Mouse (Mus musculus): ENCODE results near the gene Ndufb3. TPM values are rescaled to one million over a fixed set of nuclear protein-coding genes. Genes with fewer than 3 reads are reported as not detected.
"Not testable (repeated sequence)": the region's sequence is repeated elsewhere in the genome, so short reads cannot be mapped to it uniquely, and the experiment has no call there.

The Ndufb3 gene
- total RNA-seq (2021) = 100 to 1,000 TPM; 239 to 247 TPM
- long read RNA-seq, experiment 1, transcript Ndufb3-201 (3 exons, 763 nt) = major isoform, 148 of 366 reads
- long read RNA-seq, experiment 1, partial matches to known transcripts = 215 of 366 reads
- long read RNA-seq, experiment 1, other reads (novel, unspliced or antisense) = 3 of 366 reads
- long read RNA-seq, experiment 2, transcript Ndufb3-201 (3 exons, 763 nt) = major isoform, 155 of 502 reads
- long read RNA-seq, experiment 2, partial matches to known transcripts = 347 of 502 reads
- long read RNA-seq, experiment 2, other reads (novel, unspliced or antisense) = 0 of 502 reads

DNA sequence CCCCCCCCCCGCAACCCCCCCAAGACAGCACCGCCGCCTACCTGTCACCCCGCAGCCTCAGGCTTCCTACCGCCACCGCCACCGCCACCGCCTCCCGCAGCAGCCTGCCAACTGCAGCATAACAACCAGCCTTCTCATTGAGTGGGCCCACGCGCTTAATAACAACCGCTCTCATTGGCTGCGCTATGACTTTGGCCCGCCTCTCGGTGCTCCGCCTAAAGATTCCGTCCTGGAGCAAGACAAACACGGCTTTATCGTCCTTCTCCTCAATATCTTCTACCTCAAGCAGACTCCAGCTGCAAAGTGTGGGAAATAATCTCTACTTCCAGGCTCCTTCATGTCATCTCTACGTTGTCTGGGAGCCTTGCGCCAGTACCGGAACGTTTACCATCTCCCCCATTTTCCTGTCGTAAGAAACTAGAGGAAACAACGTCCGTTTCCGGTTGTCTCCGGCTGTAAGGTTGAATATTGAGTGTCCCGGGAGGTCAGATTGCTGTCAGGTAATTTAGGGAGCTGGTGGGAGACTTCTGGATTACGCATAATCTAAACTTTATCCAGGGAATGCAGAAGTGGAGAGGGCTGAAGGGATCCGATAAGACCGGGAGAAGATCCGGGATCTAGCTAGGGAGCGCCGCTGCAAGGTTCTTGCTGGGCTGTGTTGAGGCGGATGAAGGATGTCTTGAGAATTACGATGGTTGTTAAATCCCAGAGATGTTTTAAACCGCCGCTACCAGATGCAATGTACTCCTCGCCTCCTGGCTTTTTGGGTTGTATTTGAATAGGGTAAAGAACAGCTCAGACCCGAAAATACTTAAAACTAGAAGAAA, at the start of gene Ndufb3, which contains the start of gene Fam126b:
Ndufb3 (plus strand) TSS at position 214 of the 827 bp plus-strand sequence.
Fam126b (minus strand) TSS at position 153 of the 827 bp plus-strand sequence.
- intact Hi-C loops (cut with DNase I) = no loop called here

DNA sequence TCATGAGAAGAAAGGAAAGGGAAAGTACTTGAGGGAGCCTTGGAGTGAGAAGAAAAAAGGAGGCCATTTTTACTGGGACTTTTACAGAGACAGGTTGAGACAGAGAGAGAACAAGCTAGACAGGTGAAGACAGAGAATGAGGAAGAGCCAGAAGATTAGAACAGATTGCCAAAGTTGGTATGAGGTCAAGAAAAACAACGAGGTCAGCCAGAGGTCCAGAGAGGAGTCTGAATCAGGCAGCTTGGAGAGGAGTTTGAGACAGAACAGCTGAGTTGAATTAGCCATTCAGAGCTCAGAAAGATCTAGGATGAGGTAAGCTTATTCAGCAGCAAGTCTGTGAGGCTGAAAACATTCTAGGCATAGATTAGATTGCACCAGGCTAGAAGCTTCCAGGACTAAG, 44.8 kb upstream of the Ndufb3 start:
- no peak for DNase-seq
- intact Hi-C loops (cut with DNase I) = no loop called here

More for the DNA sequence above, at the start of gene Ndufb3, which contains the start of gene Fam126b:
- DNase-seq = peak; percentile 87 to 91

DNA sequence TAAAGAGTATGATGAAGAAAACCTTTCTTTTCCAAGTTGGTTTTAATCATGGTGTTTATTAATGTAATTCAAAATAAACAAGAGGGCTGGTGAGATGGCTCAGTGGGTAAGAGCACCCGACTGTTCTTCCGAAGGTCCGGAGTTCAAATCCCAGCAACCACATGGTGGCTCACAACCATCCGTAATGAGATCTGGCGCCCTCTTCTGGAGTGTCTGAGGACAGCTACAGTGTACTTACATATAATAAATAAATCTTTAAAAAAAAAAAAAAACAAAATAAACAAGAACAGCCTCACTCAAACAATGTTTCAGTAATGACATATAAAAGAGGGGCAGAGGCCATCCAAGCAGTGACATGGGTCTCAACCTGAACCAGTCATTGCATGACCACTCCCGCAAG, 25.8 kb upstream of the Ndufb3 start:
- DNase-seq; intact Hi-C loops (cut with DNase I): not testable (repeated sequence)

DNA sequence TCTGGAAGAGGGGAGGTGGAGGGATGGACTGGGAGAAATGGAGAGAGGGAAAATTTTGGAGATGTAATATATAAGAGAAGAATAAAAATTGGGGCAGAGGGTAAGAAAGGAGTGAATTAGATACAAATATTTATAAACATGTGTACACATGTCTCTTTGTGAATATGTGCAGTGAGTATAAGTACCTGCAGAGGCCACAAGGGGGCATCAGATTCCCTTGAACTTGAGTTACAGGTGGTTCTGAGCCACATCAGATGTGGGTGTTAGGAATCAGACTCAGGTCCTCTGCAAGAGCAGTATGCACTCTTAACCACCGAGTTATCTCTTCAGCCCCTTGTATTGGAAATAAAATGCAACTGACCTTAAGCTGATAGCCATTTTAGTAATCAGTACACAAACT, 23.7 kb upstream of the Ndufb3 start:
- intact Hi-C loops (cut with DNase I) = no loop called here
- DNase-seq = peak; percentile 33 to 61

DNA sequence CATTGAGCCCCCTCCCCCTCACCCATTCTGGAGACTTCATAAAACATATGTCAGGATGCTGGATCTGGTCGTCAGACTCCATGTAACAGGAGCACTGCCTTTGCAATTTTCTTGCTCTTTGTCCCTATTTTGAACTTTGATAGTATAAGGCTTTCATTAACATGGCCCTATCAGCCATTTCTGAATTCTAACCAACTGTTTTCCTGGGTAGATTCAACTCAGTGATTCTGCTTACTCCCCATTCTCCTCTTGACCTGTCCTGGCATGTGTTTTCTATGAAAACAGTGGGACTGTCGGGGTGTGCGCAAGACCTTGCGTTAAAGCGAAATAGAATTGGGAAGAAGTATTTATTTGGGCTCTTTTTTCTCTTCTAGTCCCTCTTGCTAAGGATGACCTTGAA, 21.2 kb upstream of the Ndufb3 start:
- no peak for DNase-seq
- intact Hi-C loops (cut with DNase I) = loop anchor here (2.0 kb wide), 1 partner anchor 112 kb away; no protein-coding TSS in a partner anchor

DNA sequence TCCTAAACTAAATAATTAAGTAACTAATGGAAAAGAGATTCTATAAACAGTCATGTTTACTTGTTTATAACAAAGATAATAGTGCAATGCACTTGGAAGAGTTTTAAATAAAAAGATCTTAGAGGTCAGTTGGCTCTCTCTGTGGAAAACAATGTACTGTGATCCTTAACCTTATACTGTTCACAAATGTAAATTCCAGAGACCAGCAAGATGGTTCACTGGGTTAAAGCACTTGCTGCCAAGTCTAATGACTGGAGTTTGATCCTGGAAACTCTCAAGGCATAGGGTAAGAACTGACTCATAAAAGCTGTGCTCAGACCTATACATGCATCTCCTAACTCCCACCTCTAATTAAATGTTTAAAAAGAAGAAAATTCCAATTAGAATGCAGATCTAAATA, 19.6 kb upstream of the Ndufb3 start:
- intact Hi-C loops (cut with DNase I) = no loop called here
- DNase-seq = no peak

DNA sequence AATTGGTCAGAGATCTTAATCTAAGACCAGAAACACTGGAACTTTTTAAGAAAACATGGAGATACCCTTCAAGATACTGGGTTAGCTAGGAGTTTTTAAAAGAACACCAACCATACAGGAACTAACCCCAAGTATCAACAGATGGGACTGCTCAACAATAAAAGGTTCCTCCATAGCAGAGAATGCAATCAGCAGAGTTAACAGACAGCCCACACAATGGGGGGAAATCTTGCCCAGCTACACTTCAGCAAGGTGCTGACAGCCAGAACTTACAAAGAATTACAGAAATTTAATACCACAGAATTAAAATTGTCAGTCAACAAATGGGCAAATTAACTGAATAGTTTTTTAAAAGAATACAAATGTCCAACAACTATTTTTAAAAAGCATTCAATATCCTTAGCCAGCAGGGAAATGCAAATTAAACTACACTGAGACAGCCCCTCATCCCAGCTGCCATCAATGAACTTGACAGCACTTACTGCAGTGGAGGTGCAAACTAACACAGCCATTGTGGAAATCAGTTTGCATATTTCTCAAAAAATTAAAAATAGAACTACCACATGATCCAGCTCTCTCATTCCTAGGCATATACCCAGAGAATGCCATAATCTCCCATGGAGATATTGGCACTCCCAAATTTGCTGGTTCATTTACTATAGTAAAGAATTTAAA, 17.6 kb upstream of the Ndufb3 start:
- intact Hi-C loops (cut with DNase I) = no loop called here
- no peak for DNase-seq

DNA sequence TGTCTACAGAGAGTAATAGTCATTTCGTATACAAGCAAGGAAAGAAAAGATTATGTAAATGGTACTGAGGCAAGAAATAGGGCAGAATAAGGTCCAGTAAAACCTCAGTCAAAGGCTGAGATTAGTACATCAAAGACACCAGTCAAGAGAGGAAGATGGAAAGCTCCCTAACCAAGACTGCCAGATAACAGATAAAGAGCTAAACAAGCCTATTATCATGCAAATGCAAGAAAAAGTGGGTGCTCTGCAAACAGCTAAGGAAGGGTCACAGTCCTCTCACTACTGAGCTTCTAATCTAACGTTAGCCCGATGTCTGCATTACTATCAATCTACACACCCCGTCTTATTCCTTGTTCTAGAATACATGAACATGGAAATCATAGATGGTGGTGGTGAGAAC, 15.7 kb upstream of the Ndufb3 start:
- DNase-seq = no peak
- intact Hi-C loops (cut with DNase I) = no loop called here

DNA sequence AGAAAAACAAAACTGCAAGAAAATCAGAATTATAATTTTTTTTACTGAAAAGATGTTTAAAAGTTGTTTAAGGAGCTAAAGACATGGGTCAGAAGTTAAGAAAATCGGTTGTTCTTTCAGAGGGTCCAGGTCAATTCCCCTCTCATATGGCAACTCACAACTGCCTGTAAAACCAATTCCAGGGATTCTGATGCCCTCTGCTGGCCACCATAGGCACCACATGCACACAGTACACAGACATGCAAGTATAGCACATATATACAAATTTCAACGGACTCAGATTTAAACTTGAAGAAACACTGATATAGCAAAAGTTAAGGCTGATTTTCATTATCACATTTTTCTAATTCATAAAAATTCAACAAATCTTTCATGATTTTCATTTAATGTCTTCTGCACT, 7.0 kb upstream of the Ndufb3 start:
- intact Hi-C loops (cut with DNase I) = no loop called here
- peak; percentile 7 to 18 for DNase-seq

DNA sequence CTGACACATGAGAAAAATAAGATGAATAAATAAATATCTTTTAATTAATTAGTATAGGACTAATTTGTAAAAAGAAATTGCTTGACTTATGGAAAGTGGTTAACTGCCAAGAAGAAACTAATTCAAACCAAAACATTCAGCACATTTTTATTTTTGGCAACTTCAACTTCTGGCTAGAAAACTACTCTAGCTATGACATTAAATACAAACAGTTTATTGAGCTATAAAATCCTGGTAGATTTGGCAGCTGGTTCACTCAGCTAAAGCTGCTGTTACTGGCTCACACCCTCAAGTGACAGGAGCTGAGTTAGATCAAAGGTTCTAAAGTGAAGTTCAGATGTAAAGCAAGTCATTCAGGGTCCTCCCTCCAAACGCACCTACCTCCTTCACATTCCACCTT, 3.6 kb upstream of the Ndufb3 start:
- intact Hi-C loops (cut with DNase I) = no loop called here
- DNase-seq = no peak

DNA sequence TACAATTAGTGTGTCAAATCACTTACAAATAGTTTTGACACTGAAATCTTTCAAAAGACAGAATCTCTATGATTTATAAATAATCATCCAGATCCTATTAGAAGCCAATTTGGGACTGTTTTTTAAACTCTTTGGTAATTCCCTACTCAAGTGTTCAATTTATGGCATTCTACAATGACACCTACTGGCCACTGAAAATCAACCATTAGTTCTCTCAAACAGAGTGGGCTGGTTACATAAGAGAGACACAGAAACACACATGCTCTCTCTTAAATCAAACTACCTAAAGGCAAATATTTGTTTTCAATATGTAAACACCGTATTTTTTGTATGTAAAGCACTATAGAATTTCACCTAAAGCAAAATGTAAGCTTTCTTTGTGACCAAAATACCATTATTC, 1.9 kb upstream of the Ndufb3 start:
- DNase-seq = no peak
- intact Hi-C loops (cut with DNase I) = no loop called here

DNA sequence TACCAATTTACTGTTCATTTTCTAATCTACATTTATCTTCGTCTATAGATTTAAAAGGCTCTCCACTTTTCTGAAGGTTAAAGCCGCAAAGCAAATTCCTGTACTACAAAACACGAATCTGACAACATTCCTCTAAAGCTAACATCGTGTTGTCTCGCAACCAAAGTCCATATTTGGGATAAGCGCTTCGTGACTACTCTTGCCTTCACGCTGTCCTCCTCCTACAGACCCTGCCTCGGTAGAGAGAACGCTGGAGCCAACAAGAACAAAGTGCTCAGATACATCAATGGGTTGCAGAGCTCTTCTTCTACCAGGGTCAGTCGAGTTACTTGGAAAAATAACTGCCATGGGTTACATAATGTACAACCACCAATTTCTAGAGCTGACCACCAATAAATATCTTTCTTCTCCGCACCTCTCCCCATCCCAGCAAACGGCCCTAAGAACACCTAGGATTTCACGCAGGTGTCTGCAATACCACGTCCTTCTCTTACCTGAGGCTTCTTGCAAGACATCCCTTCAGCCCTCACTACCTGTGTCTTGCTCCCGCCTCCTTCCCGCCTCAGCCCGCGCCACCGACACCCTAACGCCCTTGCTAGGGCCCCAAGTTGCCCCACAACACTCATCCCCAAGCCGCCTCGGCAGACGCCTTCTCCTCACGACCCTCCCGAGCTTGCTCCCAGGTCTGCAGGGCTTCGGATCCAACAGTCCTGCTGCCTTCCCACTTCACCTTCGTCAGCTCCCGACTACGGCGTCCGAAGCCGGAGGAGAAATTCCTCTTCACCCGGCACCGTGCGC, 612 bp upstream of the Ndufb3 start:
- intact Hi-C loops (cut with DNase I) = no loop called here
- DNase-seq = no peak

DNA sequence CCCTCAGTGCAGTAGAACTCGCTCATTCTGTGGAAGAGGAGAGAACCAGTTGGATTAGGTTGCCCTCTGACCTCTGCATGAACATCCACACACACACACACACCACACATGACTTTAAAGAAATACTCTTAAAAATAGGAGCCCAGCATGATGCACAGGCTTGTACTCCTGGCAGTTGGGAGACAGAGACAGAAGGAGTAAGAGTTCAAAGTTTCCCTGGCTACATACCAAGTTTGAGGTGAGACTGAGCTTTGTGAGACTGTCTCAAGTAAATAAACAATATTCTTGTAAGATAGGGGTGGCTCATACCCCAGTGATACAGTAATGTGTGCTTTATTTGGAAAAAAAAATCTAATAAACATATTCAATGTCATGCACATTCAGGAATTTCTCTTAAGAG, 1.3 kb downstream of the Ndufb3 start:
- intact Hi-C loops (cut with DNase I) = no loop called here
- no peak for DNase-seq

DNA sequence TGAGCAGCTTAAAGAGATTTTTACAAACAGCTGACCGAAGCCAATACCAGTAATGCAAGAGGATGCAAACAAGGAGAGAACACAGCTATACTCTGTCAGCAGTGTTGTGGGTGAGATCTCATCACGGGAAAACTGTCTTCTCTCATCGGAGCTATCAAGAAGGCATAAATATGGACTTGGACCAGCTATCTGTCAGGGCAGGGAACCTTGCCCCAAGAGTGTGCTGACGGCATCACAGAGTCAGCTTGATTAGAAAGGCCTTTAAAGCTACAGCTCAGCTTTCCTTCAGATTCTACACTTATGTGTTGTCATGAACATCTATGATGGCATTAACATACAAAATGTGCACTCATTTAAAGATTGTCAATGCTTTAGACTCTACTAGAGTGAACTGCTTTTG, 16.5 kb downstream of the Ndufb3 start:
- DNase-seq = no peak
- intact Hi-C loops (cut with DNase I) = no loop called here

DNA sequence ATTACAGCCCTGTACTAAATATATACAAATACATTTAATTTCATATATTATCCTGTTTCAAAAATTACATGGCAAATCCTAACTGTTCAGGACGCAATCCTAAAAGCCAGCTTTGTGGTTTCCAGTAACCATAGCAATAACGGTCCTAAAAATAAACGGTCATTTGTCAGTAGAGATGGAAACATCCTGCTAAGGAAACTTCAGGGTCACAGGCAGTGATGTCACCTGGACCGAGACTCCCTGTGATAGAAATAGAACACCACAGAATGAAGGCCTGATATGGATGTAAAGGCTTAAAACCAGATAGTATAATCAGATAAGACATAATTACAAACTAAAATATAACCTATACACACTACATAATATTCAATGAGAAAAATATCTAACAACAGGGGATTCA, 17.6 kb downstream of the Ndufb3 start:
- intact Hi-C loops (cut with DNase I) = no loop called here
- DNase-seq = no peak

DNA sequence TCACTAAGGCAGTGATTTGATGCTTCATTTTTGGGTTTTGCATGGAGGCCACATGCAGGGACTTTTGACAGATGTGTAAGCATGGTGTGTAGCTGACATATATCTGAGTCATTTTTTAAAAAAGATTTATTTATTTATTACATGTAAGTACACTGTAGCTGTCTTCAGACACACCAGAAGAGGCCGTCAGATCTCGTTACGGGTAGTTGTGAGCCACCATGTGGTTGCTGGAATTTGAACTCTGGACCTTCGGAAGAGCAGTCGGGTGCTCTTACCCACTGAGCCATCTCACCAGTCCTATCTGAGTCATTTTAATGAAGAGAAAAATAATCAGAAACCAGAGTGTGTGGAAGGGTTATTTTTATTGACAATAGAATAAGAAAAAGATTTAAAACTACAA, 23.4 kb downstream of the Ndufb3 start:
- intact Hi-C loops (cut with DNase I) = not testable (repeated sequence)

DNA sequence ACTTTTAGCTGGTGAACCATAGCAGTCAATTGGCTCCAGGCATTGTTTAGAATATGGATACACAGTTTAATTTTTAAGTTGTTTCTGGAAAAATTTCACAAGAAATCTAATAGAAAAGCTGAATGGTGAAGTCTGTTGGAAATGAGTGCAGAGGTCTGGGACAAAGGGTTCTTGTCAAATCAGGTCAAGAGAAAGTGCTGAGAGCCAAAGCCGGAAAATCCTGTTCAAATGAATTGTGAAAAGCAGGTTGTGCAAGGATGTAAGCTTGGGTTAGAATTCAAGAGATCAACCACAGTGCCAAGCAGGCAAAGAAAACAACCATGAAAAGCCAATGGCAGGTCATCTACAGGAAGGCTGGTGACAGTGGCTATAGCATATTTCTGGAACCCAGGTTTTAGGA, 24.0 kb downstream of the Ndufb3 start:
- no peak for DNase-seq
- intact Hi-C loops (cut with DNase I) = no loop called here

More for the DNA sequence above, 23.4 kb downstream of the Ndufb3 start:
- DNase-seq = not testable (repeated sequence)

DNA sequence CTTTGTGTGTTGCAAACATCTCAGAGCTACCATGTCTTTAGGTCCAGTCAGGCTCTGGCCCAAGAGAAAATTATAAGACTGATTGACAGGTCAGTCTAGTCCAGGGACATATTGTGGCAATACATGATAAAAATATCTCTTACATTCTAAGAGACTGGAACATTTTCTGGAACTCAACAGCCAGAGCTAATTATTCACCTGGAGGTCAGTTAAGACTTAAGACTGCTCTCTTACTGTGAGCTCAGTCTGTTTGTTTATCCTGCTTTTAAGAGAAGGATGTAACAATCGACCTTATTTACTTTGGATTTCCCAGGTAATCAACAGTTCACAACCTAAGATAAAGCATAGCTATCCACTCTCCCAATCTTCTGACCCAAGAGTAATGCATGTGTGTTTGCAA, 24.4 kb downstream of the Ndufb3 start:
- DNase-seq = no peak
- intact Hi-C loops (cut with DNase I) = no loop called here

DNA sequence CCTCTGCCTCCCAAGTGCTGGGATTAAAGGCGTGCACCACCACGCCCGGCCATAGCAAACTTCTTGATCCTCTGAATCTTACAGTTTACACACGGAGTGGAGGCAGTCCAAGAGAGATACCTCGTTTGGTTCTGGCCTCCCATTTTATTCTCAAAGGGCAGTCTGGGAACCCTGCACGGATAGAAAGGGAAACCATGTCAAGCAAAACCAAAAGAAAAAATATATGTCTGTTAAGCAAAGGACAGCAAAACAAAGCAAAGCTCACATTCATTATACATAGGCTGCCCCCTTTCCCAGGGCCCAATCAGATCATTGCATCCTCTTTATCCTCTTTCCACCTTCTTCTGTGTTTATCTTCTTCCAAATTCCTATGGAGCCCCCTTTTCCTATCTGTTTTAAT, 27.6 kb downstream of the Ndufb3 start:
- intact Hi-C loops (cut with DNase I) = no loop called here

DNA sequence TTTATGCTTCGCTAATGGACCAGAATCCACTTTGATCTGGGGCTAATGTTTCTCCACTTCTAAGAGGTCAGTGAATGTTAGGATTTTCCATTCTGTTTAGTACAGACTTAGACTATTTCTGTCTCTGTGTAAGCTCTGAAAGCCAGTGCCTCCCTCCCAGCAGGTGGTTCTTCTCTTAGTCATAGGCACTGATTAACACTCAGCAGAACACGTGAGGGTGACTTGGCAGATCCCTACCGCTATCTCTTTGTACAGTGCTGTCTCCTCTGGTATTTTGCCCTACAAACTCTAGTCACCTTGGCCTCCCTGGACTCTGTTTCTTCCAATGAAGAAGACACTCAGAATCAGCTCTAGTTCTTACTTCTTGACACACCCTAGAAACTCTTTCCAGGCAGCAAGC, 28.2 kb downstream of the Ndufb3 start:
- peak; percentile 20 for DNase-seq
- intact Hi-C loops (cut with DNase I) = no loop called here

More for the DNA sequence above, 27.6 kb downstream of the Ndufb3 start:
- peak; percentile 5 to 13 for DNase-seq
